Mouse (Mus musculus): ENCODE data around the gene Gm20388. TPM values are rescaled to one million over a fixed set of nuclear protein-coding genes. Genes with fewer than 3 reads are reported as not detected.

Gm20388 gene
- polyA plus RNA-seq, 1 experiment = 23.9 TPM

DNA sequence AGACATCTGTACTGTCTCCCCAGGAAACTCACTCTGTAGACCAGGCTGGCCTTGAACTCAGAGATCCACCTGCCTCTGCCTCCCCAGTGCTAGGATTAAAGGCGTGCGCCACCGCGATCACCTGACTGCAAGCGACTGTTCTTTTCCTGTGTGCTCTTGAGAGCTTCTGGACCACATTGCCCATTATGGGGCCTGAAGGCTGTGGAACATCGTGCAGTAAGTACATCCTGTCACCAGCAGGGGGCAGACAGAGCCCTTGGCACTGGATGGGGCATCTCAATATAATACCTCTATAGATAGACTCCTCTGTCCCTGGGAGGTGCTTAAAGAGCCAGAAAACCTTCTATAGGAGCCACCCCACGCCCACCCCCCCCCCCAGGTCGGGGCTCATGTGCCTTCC is 2924.3 kb downstream of the Gm20388 start:
- no peak overlapping the region for H3K4me3 ChIP-seq (ENCODE audit: insufficient read depth, low read length)
- TF ChIP-seq CTCF (IDR thresholded peaks at IDR 0.05; ENCODE audit: extremely low read depth, insufficient read depth, low read length) = peak; percentile 87
- no peak for TF ChIP-seq POLR2A (IDR thresholded peaks at IDR 0.05; ENCODE audit: extremely low read depth, insufficient read depth, low read length)
- H3K27ac ChIP-seq (ENCODE audit: insufficient read depth, low read length) = no peak overlapping the region
- H3K4me1 ChIP-seq (ENCODE audit: control insufficient read depth, insufficient read depth, low read length) = no peaks in the 10 kb centered on the region

DNA sequence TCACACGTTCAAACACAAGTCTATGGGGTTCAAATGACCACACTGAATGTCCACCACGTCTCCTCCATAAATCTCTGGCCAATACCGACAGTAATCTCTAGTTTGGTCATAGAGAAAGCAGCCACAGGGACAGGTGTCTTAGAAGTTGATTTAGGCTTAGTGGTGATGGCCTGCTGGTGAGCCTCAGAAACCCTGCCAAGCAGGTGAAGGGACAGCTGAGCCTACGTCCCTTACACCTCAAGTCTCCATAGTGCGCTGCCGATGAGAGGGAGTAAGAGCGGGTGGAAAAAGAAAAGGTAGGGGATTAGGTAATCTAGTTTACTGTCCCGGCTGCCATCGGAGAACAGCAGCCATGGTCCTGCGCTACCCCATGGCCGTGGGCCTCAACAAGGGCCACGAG is 2925.6 kb downstream of the Gm20388 start:
- Histone ChIP-seq H3K27ac (ENCODE audit: insufficient read depth, low read length) (no peak overlapping the region), H3K4me3 (ENCODE audit: insufficient read depth, low read length) (no peak overlapping the region), H3K4me1 (ENCODE audit: control insufficient read depth, insufficient read depth, low read length) (no peaks in the 10 kb centered on the region)
- no peak for TF ChIP-seq CTCF (IDR thresholded peaks at IDR 0.05; ENCODE audit: extremely low read depth, insufficient read depth, low read length)
- TF ChIP-seq POLR2A (IDR thresholded peaks at IDR 0.05; ENCODE audit: extremely low read depth, insufficient read depth, low read length) = no peak

GRCm38 (mm10) chr8:122836696-122837095 is 2926.1 kb downstream of the Gm20388 start:
- TF ChIP-seq POLR2A (IDR thresholded peaks at IDR 0.05; ENCODE audit: extremely low read depth, insufficient read depth, low read length) (no peak), CTCF (IDR thresholded peaks at IDR 0.05; ENCODE audit: extremely low read depth, insufficient read depth, low read length) (no peak)
- Histone ChIP-seq H3K27ac (ENCODE audit: insufficient read depth, low read length) (no peak overlapping the region), H3K4me3 (ENCODE audit: insufficient read depth, low read length) (no peak overlapping the region), H3K4me1 (ENCODE audit: control insufficient read depth, insufficient read depth, low read length) (no peaks in the 10 kb centered on the region)

DNA sequence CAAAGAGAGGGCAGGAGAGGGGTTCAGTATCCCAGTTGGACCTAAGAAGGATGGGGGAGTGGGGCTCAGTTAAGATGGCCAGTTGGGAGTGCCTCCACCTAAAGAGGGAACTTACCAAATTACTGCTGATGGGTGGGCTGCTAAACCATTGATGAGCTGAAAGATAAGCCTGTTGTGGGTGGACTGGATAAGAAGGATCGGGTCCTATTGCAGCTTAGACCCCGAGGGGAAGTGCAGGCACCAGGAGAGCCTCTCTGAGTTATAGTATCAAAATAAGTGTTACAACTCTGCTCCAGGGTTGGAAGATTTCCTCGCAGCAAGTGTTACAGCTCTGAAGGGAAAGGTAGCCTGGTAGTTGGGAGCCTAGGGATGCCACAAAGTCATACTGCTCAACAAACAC is 2933.5 kb downstream of the Gm20388 start:
- Histone ChIP-seq H3K27ac (ENCODE audit: insufficient read depth, low read length) (no peak overlapping the region), H3K4me3 (ENCODE audit: insufficient read depth, low read length) (no peak overlapping the region), H3K4me1 (ENCODE audit: control insufficient read depth, insufficient read depth, low read length) (no peaks in the 10 kb centered on the region)
- TF ChIP-seq POLR2A (IDR thresholded peaks at IDR 0.05; ENCODE audit: extremely low read depth, insufficient read depth, low read length) (no peak), CTCF (IDR thresholded peaks at IDR 0.05; ENCODE audit: extremely low read depth, insufficient read depth, low read length) (no peak)

DNA sequence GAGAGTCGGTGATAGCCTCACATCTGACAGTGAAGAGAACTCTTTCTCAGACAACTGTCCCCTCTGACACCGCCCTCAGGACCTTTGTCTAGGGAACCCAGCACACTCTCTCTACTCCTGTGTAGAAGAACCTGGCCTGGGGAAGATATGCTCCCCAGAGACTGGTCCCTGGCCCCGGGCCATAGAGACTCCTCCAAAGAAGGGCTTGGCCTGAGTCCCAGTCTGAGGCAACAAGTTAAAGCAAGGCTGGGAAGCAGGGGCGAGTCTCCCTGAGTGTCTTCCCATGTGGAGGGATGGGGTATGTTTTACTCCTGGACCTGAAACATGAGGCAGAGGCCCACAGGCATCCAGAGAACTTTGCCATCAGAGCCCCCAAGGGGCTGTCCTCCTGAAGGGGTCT is 2935.0 kb downstream of the Gm20388 start:
- Histone ChIP-seq H3K4me1 (ENCODE audit: control insufficient read depth, insufficient read depth, low read length) (no peaks in the 10 kb centered on the region), H3K4me3 (ENCODE audit: insufficient read depth, low read length) (no peak overlapping the region), H3K27ac (ENCODE audit: insufficient read depth, low read length) (no peak overlapping the region)
- TF ChIP-seq POLR2A (IDR thresholded peaks at IDR 0.05; ENCODE audit: extremely low read depth, insufficient read depth, low read length) (no peak), CTCF (IDR thresholded peaks at IDR 0.05; ENCODE audit: extremely low read depth, insufficient read depth, low read length) (no peak)

GRCm38 (mm10) chr8:122847829-122848561 is 2937.4 kb downstream of the Gm20388 start, which contains the start of gene Cdh15:
Gene Cdh15 (plus strand): TSS chr8:122847966.
- Histone ChIP-seq H3K27ac (ENCODE audit: insufficient read depth, low read length) (no peak within 1 kb of the TSS), H3K4me3 (ENCODE audit: insufficient read depth, low read length) (no peak within 1 kb of the TSS), H3K4me1 (ENCODE audit: control insufficient read depth, insufficient read depth, low read length) (no peaks in the 10 kb centered on the region)
- no peak for TF ChIP-seq CTCF (IDR thresholded peaks at IDR 0.05; ENCODE audit: extremely low read depth, insufficient read depth, low read length)
- no peak for TF ChIP-seq POLR2A (IDR thresholded peaks at IDR 0.05; ENCODE audit: extremely low read depth, insufficient read depth, low read length)

- no peak overlapping the region for H3K4me3 ChIP-seq (ENCODE audit: insufficient read depth, low read length)
- H3K27ac ChIP-seq (ENCODE audit: insufficient read depth, low read length) = no peak overlapping the region
- H3K4me1 ChIP-seq (ENCODE audit: control insufficient read depth, insufficient read depth, low read length) = no peaks in the 10 kb centered on the region
- TF ChIP-seq POLR2A (IDR thresholded peaks at IDR 0.05; ENCODE audit: extremely low read depth, insufficient read depth, low read length) (no peak), CTCF (IDR thresholded peaks at IDR 0.05; ENCODE audit: extremely low read depth, insufficient read depth, low read length) (no peak)
Observed at GRCm38 (mm10) chr8:122849152-122849910, 2938.7 kb downstream of the Gm20388 start.

DNA sequence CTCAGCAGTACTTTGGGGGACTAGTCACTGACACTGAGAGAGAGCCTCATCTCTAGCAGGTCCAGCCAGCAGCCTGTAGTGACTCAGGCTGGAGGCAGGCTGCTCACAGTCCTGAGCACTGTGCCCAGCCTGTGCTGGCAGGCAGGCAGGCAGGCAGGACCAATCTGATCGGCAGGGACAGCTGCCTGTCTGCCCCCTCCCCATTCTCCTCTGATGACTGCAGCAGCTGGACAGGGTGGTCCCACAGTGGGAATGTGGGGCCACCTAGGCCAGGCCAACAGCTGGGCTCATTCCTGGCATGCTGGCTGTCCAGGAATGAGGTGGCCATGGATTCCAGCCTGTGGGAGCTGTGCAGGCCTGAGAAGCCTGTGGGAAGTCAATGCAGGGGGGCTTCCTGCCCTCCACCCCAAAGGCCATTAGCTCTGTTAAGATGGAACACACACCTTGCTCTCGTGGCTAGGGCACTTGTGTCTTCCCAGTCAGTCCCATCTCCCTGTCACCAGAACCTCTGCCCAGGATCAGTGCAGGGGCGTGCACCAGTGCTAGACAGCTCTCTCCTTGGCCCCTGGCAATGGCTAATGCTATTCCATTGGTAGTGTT is 2940.1 kb downstream of the Gm20388 start:
- no peak overlapping the region for H3K27ac ChIP-seq (ENCODE audit: insufficient read depth, low read length)
- no peaks in the 10 kb centered on the region for H3K4me1 ChIP-seq (ENCODE audit: control insufficient read depth, insufficient read depth, low read length)
- TF ChIP-seq CTCF (IDR thresholded peaks at IDR 0.05; ENCODE audit: extremely low read depth, insufficient read depth, low read length) (no peak), POLR2A (IDR thresholded peaks at IDR 0.05; ENCODE audit: extremely low read depth, insufficient read depth, low read length) (no peak)
- no peak overlapping the region for H3K4me3 ChIP-seq (ENCODE audit: insufficient read depth, low read length)

DNA sequence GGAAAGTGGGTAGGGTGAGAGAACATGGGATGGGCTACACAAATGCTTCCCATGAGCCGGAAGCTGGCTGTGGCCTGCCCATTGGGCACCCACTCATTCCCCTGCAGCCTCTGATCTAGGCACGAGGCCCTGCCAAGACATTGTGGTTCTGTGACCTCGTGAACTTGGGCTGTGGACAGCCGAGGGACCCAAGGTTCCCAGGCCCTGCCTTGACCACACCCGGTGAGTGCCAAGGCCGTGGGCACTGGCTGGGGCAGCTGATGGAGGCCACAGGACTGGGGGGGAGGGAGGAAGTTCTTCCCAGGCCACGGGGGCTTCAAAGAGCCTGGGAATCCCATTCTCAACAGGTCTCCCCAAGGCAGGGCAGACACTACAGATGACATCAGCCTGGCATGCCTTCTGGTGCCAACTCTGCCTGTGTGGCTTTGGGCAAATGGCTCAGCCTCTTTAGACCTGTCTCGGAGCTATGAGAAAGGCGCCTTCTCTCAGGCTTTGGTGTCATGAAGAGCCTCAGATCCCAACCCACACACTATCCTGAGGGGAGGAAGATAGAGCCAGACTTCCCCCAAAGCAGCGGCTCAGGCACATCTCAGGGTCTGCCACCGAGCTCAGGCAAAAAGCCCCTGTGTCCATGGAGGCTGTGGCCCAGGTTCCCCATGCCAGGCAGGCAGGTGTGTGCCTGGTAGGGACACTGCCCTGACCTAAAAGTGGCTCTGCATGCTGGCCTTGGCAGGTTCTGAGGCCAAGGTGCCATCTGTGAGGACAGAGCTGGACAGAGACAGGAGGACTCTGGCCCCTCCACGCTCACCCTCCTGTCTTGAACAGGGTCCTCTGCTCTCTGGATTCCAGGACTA is 2941.3 kb downstream of the Gm20388 start:
- Histone ChIP-seq H3K4me3 (ENCODE audit: insufficient read depth, low read length) (no peak overlapping the region), H3K4me1 (ENCODE audit: control insufficient read depth, insufficient read depth, low read length) (no peaks in the 10 kb centered on the region), H3K27ac (ENCODE audit: insufficient read depth, low read length) (no peak overlapping the region)
- TF ChIP-seq CTCF (IDR thresholded peaks at IDR 0.05; ENCODE audit: extremely low read depth, insufficient read depth, low read length) = no peak
- no peak for TF ChIP-seq POLR2A (IDR thresholded peaks at IDR 0.05; ENCODE audit: extremely low read depth, insufficient read depth, low read length)

Data from cortical plate, adult 2 months (tissue).